Mouse (Mus musculus): ENCODE results near the gene Clec4a3. TPM values are rescaled to one million over a fixed set of nuclear protein-coding genes. Genes with fewer than 3 reads are reported as not detected.

Gene Clec4a3
- polyA plus RNA-seq (2015; fragmentation: Nextera tagmentation; extraction: Ambion mirVana) = 5.5 and 6.8 TPM in 2 replicates

GRCm38 (mm10) chr6:122952401-122952800 lies at the start of gene Clec4a3:
Gene Clec4a3 (plus strand): TSS chr6:122952515.
- H3K4me2 ChIP-seq (ENCODE audit: low read depth, low read length) = no peak within 1 kb of the TSS
- H3K9ac ChIP-seq (ENCODE audit: low read length) = no peak within 1 kb of the TSS
- no peak within 1 kb of the TSS for H3K4me3 ChIP-seq (replicated peaks; ENCODE audit: low read length)
- H3K36me3 ChIP-seq (ENCODE audit: control insufficient read depth, insufficient read depth, low read length) = no peaks in the 10 kb centered on the region
- WGBS = 78% methylated on average over 8 of the region's 8 CpGs
- H3K27me3 ChIP-seq (ENCODE audit: control insufficient read depth, insufficient read depth, low read length) = no peaks in the 10 kb centered on the region
- H3K4me1 ChIP-seq (ENCODE audit: control insufficient read depth, insufficient read depth, low read length) = no peaks in the 10 kb centered on the region
- H3K27ac ChIP-seq (ENCODE audit: low read length) = no peak within 1 kb of the TSS
- no peaks in the 10 kb centered on the region for H3K9me3 ChIP-seq (replicated peaks; ENCODE audit: control insufficient read depth, low read length)
- ATAC-seq (ENCODE audit: insufficient read depth, low FRiP score) = no peak

- Histone ChIP-seq H3K4me3 (replicated peaks; ENCODE audit: low read length) (no peak overlapping the region), H3K9me3 (replicated peaks; ENCODE audit: control insufficient read depth, low read length) (no peaks in the 10 kb centered on the region), H3K4me1 (ENCODE audit: control insufficient read depth, insufficient read depth, low read length) (no peaks in the 10 kb centered on the region), H3K9ac (ENCODE audit: low read length) (no peak overlapping the region), H3K27ac (ENCODE audit: low read length) (no peak overlapping the region), H3K36me3 (ENCODE audit: control insufficient read depth, insufficient read depth, low read length) (no peaks in the 10 kb centered on the region), H3K27me3 (ENCODE audit: control insufficient read depth, insufficient read depth, low read length) (no peaks in the 10 kb centered on the region), H3K4me2 (ENCODE audit: low read depth, low read length) (no peak overlapping the region)
- WGBS = 43% methylated on average over 4 of the region's 4 CpGs
- no peak for ATAC-seq (ENCODE audit: insufficient read depth, low FRiP score)
Measured at GRCm38 (mm10) chr6:122919922-122920321, 32.4 kb upstream of the Clec4a3 start.

GRCm38 (mm10) chr6:122921451-122921850 lies 30.9 kb upstream of the Clec4a3 start, which contains the start of gene Clec4a1:
Gene Clec4a1 (plus strand): TSS chr6:122921848.
- WGBS = 43% methylated on average over 4 of the region's 4 CpGs
- ATAC-seq (ENCODE audit: insufficient read depth, low FRiP score) = no peak
- H3K27ac ChIP-seq (ENCODE audit: low read length) = no peak within 1 kb of the TSS

DNA sequence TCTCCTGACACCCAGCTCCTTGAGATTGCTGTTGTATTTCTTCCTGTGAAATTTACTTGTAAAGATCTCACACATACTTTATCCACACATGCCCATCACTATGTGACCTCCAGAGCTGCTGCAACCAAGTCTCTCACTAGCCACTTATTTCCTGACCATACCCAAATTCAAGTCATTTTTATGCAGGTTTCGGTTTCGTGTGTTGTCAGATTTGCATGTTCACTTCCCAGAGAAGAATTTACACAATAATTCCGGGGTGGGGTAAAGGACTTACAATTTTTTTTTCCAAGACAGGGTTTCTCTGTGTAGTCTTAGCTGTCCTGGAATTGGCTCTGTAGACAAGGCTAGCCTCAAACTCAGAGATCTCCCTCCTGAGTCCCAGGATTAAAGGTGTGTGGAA lies 17.5 kb upstream of the Clec4a3 start:
- Histone ChIP-seq H3K27ac (ENCODE audit: low read length) (no peak overlapping the region), H3K9ac (ENCODE audit: low read length) (no peak overlapping the region), H3K4me2 (ENCODE audit: low read depth, low read length) (no peak overlapping the region), H3K36me3 (ENCODE audit: control insufficient read depth, insufficient read depth, low read length) (no peaks in the 10 kb centered on the region), H3K9me3 (replicated peaks; ENCODE audit: control insufficient read depth, low read length) (no peaks in the 10 kb centered on the region), H3K27me3 (ENCODE audit: control insufficient read depth, insufficient read depth, low read length) (no peaks in the 10 kb centered on the region), H3K4me1 (ENCODE audit: control insufficient read depth, insufficient read depth, low read length) (no peaks in the 10 kb centered on the region), H3K4me3 (replicated peaks; ENCODE audit: low read length) (no peak overlapping the region)
- no peak for ATAC-seq (ENCODE audit: insufficient read depth, low FRiP score)
- 80% methylated on average over 3 of the region's 3 CpGs for WGBS

More at GRCm38 (mm10) chr6:122921451-122921850, 30.9 kb upstream of the Clec4a3 start, which contains the start of gene Clec4a1:
- H3K27me3 ChIP-seq (ENCODE audit: control insufficient read depth, insufficient read depth, low read length) = no peaks in the 10 kb centered on the region
- no peak within 1 kb of the TSS for H3K4me2 ChIP-seq (ENCODE audit: low read depth, low read length)
- no peaks in the 10 kb centered on the region for H3K36me3 ChIP-seq (ENCODE audit: control insufficient read depth, insufficient read depth, low read length)
- H3K4me3 ChIP-seq (replicated peaks; ENCODE audit: low read length) = no peak within 1 kb of the TSS
- H3K9me3 ChIP-seq (replicated peaks; ENCODE audit: control insufficient read depth, low read length) = no peaks in the 10 kb centered on the region
- no peak within 1 kb of the TSS for H3K9ac ChIP-seq (ENCODE audit: low read length)
- no peaks in the 10 kb centered on the region for H3K4me1 ChIP-seq (ENCODE audit: control insufficient read depth, insufficient read depth, low read length)

GRCm38 (mm10) chr6:122939618-122940017 lies 12.7 kb upstream of the Clec4a3 start:
- Histone ChIP-seq H3K9ac (ENCODE audit: low read length) (no peak overlapping the region), H3K9me3 (replicated peaks; ENCODE audit: control insufficient read depth, low read length) (no peaks in the 10 kb centered on the region), H3K27ac (ENCODE audit: low read length) (no peak overlapping the region), H3K4me2 (ENCODE audit: low read depth, low read length) (no peak overlapping the region), H3K4me1 (ENCODE audit: control insufficient read depth, insufficient read depth, low read length) (no peaks in the 10 kb centered on the region), H3K27me3 (ENCODE audit: control insufficient read depth, insufficient read depth, low read length) (no peaks in the 10 kb centered on the region), H3K36me3 (ENCODE audit: control insufficient read depth, insufficient read depth, low read length) (no peaks in the 10 kb centered on the region), H3K4me3 (replicated peaks; ENCODE audit: low read length) (no peak overlapping the region)
- ATAC-seq (ENCODE audit: insufficient read depth, low FRiP score) = no peak
- 78% methylated on average over 5 of the region's 5 CpGs for WGBS

GRCm38 (mm10) chr6:122946760-122947159 lies 5.6 kb upstream of the Clec4a3 start:
- Histone ChIP-seq H3K4me2 (ENCODE audit: low read depth, low read length) (no peak overlapping the region), H3K36me3 (ENCODE audit: control insufficient read depth, insufficient read depth, low read length) (no peaks in the 10 kb centered on the region), H3K4me1 (ENCODE audit: control insufficient read depth, insufficient read depth, low read length) (no peaks in the 10 kb centered on the region), H3K4me3 (replicated peaks; ENCODE audit: low read length) (no peak overlapping the region), H3K27ac (ENCODE audit: low read length) (no peak overlapping the region), H3K27me3 (ENCODE audit: control insufficient read depth, insufficient read depth, low read length) (no peaks in the 10 kb centered on the region), H3K9ac (ENCODE audit: low read length) (no peak overlapping the region), H3K9me3 (replicated peaks; ENCODE audit: control insufficient read depth, low read length) (no peaks in the 10 kb centered on the region)
- no peak for ATAC-seq (ENCODE audit: insufficient read depth, low FRiP score)
- 86% methylated on average over 2 of the region's 2 CpGs for WGBS

GRCm38 (mm10) chr6:122964562-122964961 lies 12.2 kb downstream of the Clec4a3 start:
- no peak overlapping the region for H3K27ac ChIP-seq (ENCODE audit: low read length)
- no peaks in the 10 kb centered on the region for H3K27me3 ChIP-seq (ENCODE audit: control insufficient read depth, insufficient read depth, low read length)
- no peaks in the 10 kb centered on the region for H3K36me3 ChIP-seq (ENCODE audit: control insufficient read depth, insufficient read depth, low read length)
- H3K9ac ChIP-seq (ENCODE audit: low read length) = no peak overlapping the region
- WGBS = 75% methylated on average over 2 of the region's 2 CpGs
- ATAC-seq (ENCODE audit: insufficient read depth, low FRiP score) = no peak
- H3K4me3 ChIP-seq (replicated peaks; ENCODE audit: low read length) = no peak overlapping the region
- no peak overlapping the region for H3K4me2 ChIP-seq (ENCODE audit: low read depth, low read length)
- H3K4me1 ChIP-seq (ENCODE audit: control insufficient read depth, insufficient read depth, low read length) = no peaks in the 10 kb centered on the region
- no peaks in the 10 kb centered on the region for H3K9me3 ChIP-seq (replicated peaks; ENCODE audit: control insufficient read depth, low read length)

GRCm38 (mm10) chr6:122969048-122969447 lies 16.7 kb downstream of the Clec4a3 start:
- H3K36me3 ChIP-seq (ENCODE audit: control insufficient read depth, insufficient read depth, low read length) = no peaks in the 10 kb centered on the region
- no peaks in the 10 kb centered on the region for H3K27me3 ChIP-seq (ENCODE audit: control insufficient read depth, insufficient read depth, low read length)
- ATAC-seq (ENCODE audit: insufficient read depth, low FRiP score) = no peak
- H3K4me3 ChIP-seq (replicated peaks; ENCODE audit: low read length) = no peak overlapping the region
- H3K9ac ChIP-seq (ENCODE audit: low read length) = no peak overlapping the region
- H3K4me1 ChIP-seq (ENCODE audit: control insufficient read depth, insufficient read depth, low read length) = no peaks in the 10 kb centered on the region
- H3K4me2 ChIP-seq (ENCODE audit: low read depth, low read length) = no peak overlapping the region
- 74% methylated on average over 2 of the region's 2 CpGs for WGBS
- no peak overlapping the region for H3K27ac ChIP-seq (ENCODE audit: low read length)
- H3K9me3 ChIP-seq (replicated peaks; ENCODE audit: control insufficient read depth, low read length) = no peaks in the 10 kb centered on the region

DNA sequence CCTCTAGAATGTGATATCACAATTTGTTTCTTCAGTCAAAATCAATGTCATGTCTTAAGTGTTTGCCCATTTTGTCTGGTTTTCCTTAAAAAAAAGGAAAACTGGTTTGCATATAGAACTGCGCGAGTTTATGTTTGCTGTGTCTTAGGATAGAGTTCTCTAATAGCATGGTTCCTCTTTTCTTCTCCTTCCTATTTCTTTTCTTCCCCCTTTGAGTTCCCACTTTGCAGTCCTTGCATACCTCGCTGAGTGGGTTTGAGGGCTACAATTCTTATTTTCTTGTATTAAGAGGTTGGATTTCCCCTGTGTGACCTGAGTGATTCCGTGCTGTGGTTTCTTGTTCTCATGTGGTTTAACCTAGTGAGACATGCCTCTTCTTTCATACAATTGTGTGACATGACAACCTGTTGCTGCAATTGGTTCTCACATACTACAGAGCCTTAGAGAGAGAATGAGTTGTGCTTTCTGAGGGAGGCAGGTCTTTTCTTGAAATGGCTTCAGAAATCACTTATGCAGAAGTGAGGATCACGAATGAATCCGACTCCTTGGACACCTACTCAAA lies 37.6 kb downstream of the Clec4a3 start, which contains the start of gene Clec4a4:
Gene Clec4a4, plus strand, starts transcription at position 492 of the 562 bp plus-strand sequence.
- H3K27ac ChIP-seq (ENCODE audit: low read length) = no peak within 1 kb of the TSS
- H3K27me3 ChIP-seq (ENCODE audit: control insufficient read depth, insufficient read depth, low read length) = no peaks in the 10 kb centered on the region
- H3K36me3 ChIP-seq (ENCODE audit: control insufficient read depth, insufficient read depth, low read length) = no peaks in the 10 kb centered on the region
- H3K4me2 ChIP-seq (ENCODE audit: low read depth, low read length) = no peak within 1 kb of the TSS
- H3K9me3 ChIP-seq (replicated peaks; ENCODE audit: control insufficient read depth, low read length) = no peaks in the 10 kb centered on the region
- H3K4me3 ChIP-seq (replicated peaks; ENCODE audit: low read length) = no peak within 1 kb of the TSS
- no peaks in the 10 kb centered on the region for H3K4me1 ChIP-seq (ENCODE audit: control insufficient read depth, insufficient read depth, low read length)
- H3K9ac ChIP-seq (ENCODE audit: low read length) = no peak within 1 kb of the TSS
- WGBS = 85% methylated on average over 6 of the region's 6 CpGs
- ATAC-seq (ENCODE audit: insufficient read depth, low FRiP score) = no peak

Data from stomach, embryonic 16.5 days (tissue).